Mouse (Mus musculus): ENCODE results near the gene Olfr1109.

Olfr1109 gene

GRCm38 (mm10) chr2:87095908-87096307, at the start of gene Olfr1109:
Olfr1109 (minus strand) TSS chr2:87096008.
- DNase-seq = no peak

DNA sequence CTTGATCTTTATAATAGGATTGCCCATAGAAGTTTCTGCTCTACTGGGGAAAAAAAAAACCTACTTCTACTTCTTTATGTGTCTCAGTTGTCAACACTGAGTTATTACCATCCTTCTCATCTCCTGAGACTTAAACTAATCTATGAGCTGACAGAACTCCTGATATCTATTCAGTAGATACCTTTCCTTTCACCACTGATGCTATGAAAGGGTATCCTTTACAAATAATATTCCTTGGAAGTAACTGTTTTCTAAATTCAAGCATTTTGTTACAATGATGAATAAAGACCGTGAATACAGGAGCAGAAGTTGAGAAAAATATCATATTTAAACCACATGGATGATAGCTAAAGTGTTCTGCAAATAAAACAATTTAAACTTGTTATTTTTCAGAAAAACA, 44.4 kb upstream of the Olfr1109 start, which contains the start of gene Olfr1110:
Gene Olfr1110 (minus strand): TSS at position 101 of the 400 bp plus-strand sequence.
- no peak for DNase-seq

DNA sequence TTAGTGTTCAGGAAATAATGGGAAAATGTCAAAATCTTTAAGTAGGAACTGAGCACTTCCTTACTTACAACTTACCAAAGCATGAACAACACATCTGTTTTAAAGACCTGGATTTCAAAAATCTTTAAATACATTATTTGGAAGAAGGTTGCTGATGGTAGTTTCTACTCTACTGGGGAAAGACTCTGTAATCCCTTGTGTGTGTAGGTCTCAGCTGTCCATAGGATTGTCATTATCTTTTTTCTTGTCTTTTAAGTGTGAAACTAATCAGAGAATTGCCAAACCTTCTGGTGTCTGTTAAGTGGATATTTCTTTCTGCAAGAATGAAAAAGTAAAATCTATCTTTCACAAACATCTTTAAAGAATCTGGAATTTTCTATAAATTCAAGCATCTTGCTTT, 18.7 kb upstream of the Olfr1109 start, which contains the start of gene Olfr259:
Gene Olfr259 (minus strand): TSS at position 101 of the 400 bp plus-strand sequence.
- no peak for DNase-seq

- DNase-seq = no peak
Measured at GRCm38 (mm10) chr2:87075717-87076116, 20.1 kb downstream of the Olfr1109 start, which contains the start of gene Olfr1107. Olfr1107 (minus strand) TSS chr2:87075817.

- no peak for DNase-seq
Measured at GRCm38 (mm10) chr2:87052173-87052572, 43.6 kb downstream of the Olfr1109 start, which contains the start of gene Olfr1106. Olfr1106 (minus strand) TSS chr2:87052273.
